Mouse (Mus musculus) kidney, adult 2 months (tissue): ENCODE results near the gene Nemp1.

ENCODE experiments used
- CTCF ChIP-seq: fragments of 200-500 bp; conservative IDR thresholded peaks from 2 replicates; pipeline ENCODE4 v1.5.1; 2011; ENCODE audit warnings: low read depth, mild to moderate bottlenecking, control low read depth, low read length, moderate library complexity, mixed read lengths; ENCODE audit not compliant: insufficient read depth, insufficient read length
- POLR2A ChIP-seq: fragments of 200-500 bp; IDR thresholded peaks from one replicate; pipeline ENCODE4 v1.6.1; 2011; ENCODE audit warnings: low read depth, low read length, control low read depth

DNA sequence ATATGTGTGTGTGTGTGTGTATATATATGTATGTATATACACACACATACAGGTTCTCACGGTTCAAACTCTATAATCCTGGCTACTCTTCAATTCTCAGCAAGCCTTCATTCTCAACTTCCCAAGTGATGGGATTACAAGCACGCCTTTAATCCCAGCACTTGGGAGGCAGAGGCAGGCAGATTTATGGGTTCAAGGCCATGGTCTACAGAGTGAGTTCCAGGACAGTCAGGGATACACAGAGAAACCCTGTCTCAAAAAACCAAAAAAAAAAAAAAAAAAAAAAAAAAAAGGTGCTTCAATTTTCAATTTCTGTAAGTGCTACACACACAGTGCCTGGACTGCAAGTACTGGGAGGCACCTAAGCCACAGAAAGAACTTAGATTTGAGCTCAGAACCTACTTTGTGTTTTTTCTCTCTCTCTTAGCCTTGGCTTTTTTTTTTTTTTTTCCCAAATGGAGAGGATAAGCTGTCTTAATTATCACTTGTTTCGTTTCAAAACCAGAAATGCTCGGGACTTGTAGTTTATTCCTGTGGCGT lies 9.2 kb downstream of the Nemp1 start:
- no peak for TF ChIP-seq CTCF
- no peak for TF ChIP-seq POLR2A
